Mouse (Mus musculus): ENCODE data around the gene Pou4f2. TPM values are rescaled to one million over a fixed set of nuclear protein-coding genes. Genes with fewer than 3 reads are reported as not detected.

The Pou4f2 gene
- polyA plus RNA-seq, 1 experiment, result 0.04 TPM

- Histone ChIP-seq H3K27me3 (ENCODE audit: control insufficient read depth, insufficient read depth, low read length) (peaks cover 4% of the 10 kb centered on the region; the same call in 1 of the 2 replicates), H3K4me1 (ENCODE audit: control insufficient read depth, insufficient read depth, low read length) (peaks cover 20% of the 10 kb centered on the region), H3K4me3 (ENCODE audit: control insufficient read depth, low read depth, low read length) (no peak overlapping the region), H3K27ac (ENCODE audit: control insufficient read depth, insufficient read depth, low read depth, low read length) (no peak overlapping the region), H3K36me3 (ENCODE audit: control insufficient read depth, insufficient read depth, low read length) (no peaks in the 10 kb centered on the region)
- no peak for TF ChIP-seq CTCF (IDR thresholded peaks at IDR 0.05; ENCODE audit: control insufficient read depth, insufficient read depth, insufficient replicate concordance, low read depth, low read length)
- TF ChIP-seq POLR2A (IDR thresholded peaks at IDR 0.05; ENCODE audit: control insufficient read depth, low read depth, low read length), result no peak
These were observed 5.1 kb downstream of the Pou4f2 start for GRCm38 (mm10) chr8:78431356-78431755.

GRCm38 (mm10) chr8:78428148-78428547 is 8.3 kb downstream of the Pou4f2 start:
- H3K4me3 ChIP-seq (ENCODE audit: control insufficient read depth, low read depth, low read length), result no peak overlapping the region
- H3K27me3 ChIP-seq (ENCODE audit: control insufficient read depth, insufficient read depth, low read length), result peaks cover 4% of the 10 kb centered on the region; the same call in 1 of the 2 replicates
- H3K27ac ChIP-seq (ENCODE audit: control insufficient read depth, insufficient read depth, low read depth, low read length), result no peak overlapping the region
- H3K4me1 ChIP-seq (ENCODE audit: control insufficient read depth, insufficient read depth, low read length), result peaks cover 9% of the 10 kb centered on the region
- no peak for TF ChIP-seq CTCF (IDR thresholded peaks at IDR 0.05; ENCODE audit: control insufficient read depth, insufficient read depth, insufficient replicate concordance, low read depth, low read length)
- TF ChIP-seq POLR2A (IDR thresholded peaks at IDR 0.05; ENCODE audit: control insufficient read depth, low read depth, low read length), result no peak
- H3K36me3 ChIP-seq (ENCODE audit: control insufficient read depth, insufficient read depth, low read length), result no peaks in the 10 kb centered on the region

GRCm38 (mm10) chr8:78427769-78428130 is 8.7 kb downstream of the Pou4f2 start:
- H3K4me3 ChIP-seq (ENCODE audit: control insufficient read depth, low read depth, low read length), result no peak overlapping the region
- H3K27me3 ChIP-seq (ENCODE audit: control insufficient read depth, insufficient read depth, low read length), result peaks cover 4% of the 10 kb centered on the region; the same call in 1 of the 2 replicates
- peaks cover 9% of the 10 kb centered on the region for H3K4me1 ChIP-seq (ENCODE audit: control insufficient read depth, insufficient read depth, low read length)
- H3K27ac ChIP-seq (ENCODE audit: control insufficient read depth, insufficient read depth, low read depth, low read length), result no peak overlapping the region
- H3K36me3 ChIP-seq (ENCODE audit: control insufficient read depth, insufficient read depth, low read length), result no peaks in the 10 kb centered on the region
- no peak for TF ChIP-seq POLR2A (IDR thresholded peaks at IDR 0.05; ENCODE audit: control insufficient read depth, low read depth, low read length)
- TF ChIP-seq CTCF (IDR thresholded peaks at IDR 0.05; ENCODE audit: control insufficient read depth, insufficient read depth, insufficient replicate concordance, low read depth, low read length), result no peak

- no peak for TF ChIP-seq CTCF (IDR thresholded peaks at IDR 0.05; ENCODE audit: control insufficient read depth, insufficient read depth, insufficient replicate concordance, low read depth, low read length)
- TF ChIP-seq POLR2A (IDR thresholded peaks at IDR 0.05; ENCODE audit: control insufficient read depth, low read depth, low read length), result no peak
- Histone ChIP-seq H3K4me3 (ENCODE audit: control insufficient read depth, low read depth, low read length) (no peak overlapping the region), H3K27me3 (ENCODE audit: control insufficient read depth, insufficient read depth, low read length) (peaks cover 4% of the 10 kb centered on the region; the same call in 1 of the 2 replicates), H3K27ac (ENCODE audit: control insufficient read depth, insufficient read depth, low read depth, low read length) (no peak overlapping the region), H3K4me1 (ENCODE audit: control insufficient read depth, insufficient read depth, low read length) (peaks cover 9% of the 10 kb centered on the region), H3K36me3 (ENCODE audit: control insufficient read depth, insufficient read depth, low read length) (no peaks in the 10 kb centered on the region)
These were observed 9.3 kb downstream of the Pou4f2 start for GRCm38 (mm10) chr8:78426875-78427768.

- Histone ChIP-seq H3K4me3 (ENCODE audit: control insufficient read depth, low read depth, low read length) (no peak overlapping the region), H3K36me3 (ENCODE audit: control insufficient read depth, insufficient read depth, low read length) (no peaks in the 10 kb centered on the region)
These were observed 10.0 kb downstream of the Pou4f2 start for GRCm38 (mm10) chr8:78426455-78426854.

GRCm38 (mm10) chr8:78423937-78424336 is 12.5 kb downstream of the Pou4f2 start:
- no peak for TF ChIP-seq POLR2A (IDR thresholded peaks at IDR 0.05; ENCODE audit: control insufficient read depth, low read depth, low read length)
- no peak for TF ChIP-seq CTCF (IDR thresholded peaks at IDR 0.05; ENCODE audit: control insufficient read depth, insufficient read depth, insufficient replicate concordance, low read depth, low read length)
- H3K4me1 ChIP-seq (ENCODE audit: control insufficient read depth, insufficient read depth, low read length), result peaks cover 14% of the 10 kb centered on the region
- H3K27me3 ChIP-seq (ENCODE audit: control insufficient read depth, insufficient read depth, low read length), result peaks cover 4% of the 10 kb centered on the region; the same call in 1 of the 2 replicates
- no peak overlapping the region for H3K27ac ChIP-seq (ENCODE audit: control insufficient read depth, insufficient read depth, low read depth, low read length)
- no peaks in the 10 kb centered on the region for H3K36me3 ChIP-seq (ENCODE audit: control insufficient read depth, insufficient read depth, low read length)
- H3K4me3 ChIP-seq (ENCODE audit: control insufficient read depth, low read depth, low read length), result no peak overlapping the region

More at GRCm38 (mm10) chr8:78426455-78426854, 10.0 kb downstream of the Pou4f2 start:
- H3K27ac ChIP-seq (ENCODE audit: control insufficient read depth, insufficient read depth, low read depth, low read length), result no peak overlapping the region
- H3K27me3 ChIP-seq (ENCODE audit: control insufficient read depth, insufficient read depth, low read length), result peaks cover 4% of the 10 kb centered on the region; the same call in 1 of the 2 replicates
- peaks cover 9% of the 10 kb centered on the region for H3K4me1 ChIP-seq (ENCODE audit: control insufficient read depth, insufficient read depth, low read length)
- TF ChIP-seq CTCF (IDR thresholded peaks at IDR 0.05; ENCODE audit: control insufficient read depth, insufficient read depth, insufficient replicate concordance, low read depth, low read length), result no peak
- no peak for TF ChIP-seq POLR2A (IDR thresholded peaks at IDR 0.05; ENCODE audit: control insufficient read depth, low read depth, low read length)

- peaks cover 4% of the 10 kb centered on the region for H3K4me1 ChIP-seq (ENCODE audit: control insufficient read depth, insufficient read depth, low read length)
- TF ChIP-seq POLR2A (IDR thresholded peaks at IDR 0.05; ENCODE audit: control insufficient read depth, low read depth, low read length) (no peak), CTCF (IDR thresholded peaks at IDR 0.05; ENCODE audit: control insufficient read depth, insufficient read depth, insufficient replicate concordance, low read depth, low read length) (no peak)
- H3K36me3 ChIP-seq (ENCODE audit: control insufficient read depth, insufficient read depth, low read length), result no peaks in the 10 kb centered on the region
- peak overlapping the region; percentile 0; the same call in 1 of the 2 replicates for H3K4me3 ChIP-seq (ENCODE audit: control insufficient read depth, low read depth, low read length)
- H3K27ac ChIP-seq (ENCODE audit: control insufficient read depth, insufficient read depth, low read depth, low read length), result no peak overlapping the region
- no peaks in the 10 kb centered on the region for H3K27me3 ChIP-seq (ENCODE audit: control insufficient read depth, insufficient read depth, low read length)
These were observed 16.3 kb downstream of the Pou4f2 start for GRCm38 (mm10) chr8:78420101-78420503.

All from testis, adult 2 months (tissue).